Mouse (Mus musculus): ENCODE results near the gene Tmem150c. TPM values are rescaled to one million over a fixed set of nuclear protein-coding genes. Genes with fewer than 3 reads are reported as not detected.

Tmem150c gene
- total and polyA plus RNA-seq, 3 experiments: 0.16 TPM; not detected in 2

GRCm38 (mm10) chr5:100119331-100119730 lies 40.3 kb downstream of the Tmem150c start:
- ATAC-seq (ENCODE audit: extremely low read depth, insufficient number of reproducible peaks, low FRiP score, poor library complexity, severe bottlenecking): no peak
- H3K36me3 ChIP-seq (replicated peaks): no peaks in the 10 kb centered on the region
- H3K4me3 ChIP-seq (ENCODE audit: low read depth, low read length): no peak overlapping the region
- no peaks in the 10 kb centered on the region; the same call in 1 of the 2 replicates for H3K27me3 ChIP-seq (ENCODE audit: insufficient read depth, low read length)
- no peaks in the 10 kb centered on the region for H3K4me1 ChIP-seq (ENCODE audit: insufficient read depth, low read depth, low read length)
- TF ChIP-seq CTCF (IDR thresholded peaks at IDR 0.05; ENCODE audit: low read depth, low read length) (no peak), GATA1 (IDR thresholded peaks at IDR 0.05; ENCODE audit: borderline replicate concordance, low read length) (no peak), POLR2AphosphoS5 (IDR thresholded peaks at IDR 0.05; ENCODE audit: insufficient replicate concordance, low read depth, low read length) (no peak), TAL1 (conservative IDR thresholded peaks at IDR 0.05; ENCODE audit: low read depth, low read length) (no peak), GATA2 (IDR thresholded peaks at IDR 0.05; ENCODE audit: borderline replicate concordance, low read depth, low read length) (no peak)
- no peak for DNase-seq (ENCODE audit: low spot score)
- peaks cover 43% of the 10 kb centered on the region for H3K9me3 ChIP-seq (replicated peaks)

- Histone ChIP-seq H3K4me3 (ENCODE audit: low read depth, low read length) (no peak overlapping the region), H3K27me3 (ENCODE audit: insufficient read depth, low read length) (no peaks in the 10 kb centered on the region), H3K4me1 (ENCODE audit: insufficient read depth, low read depth, low read length) (no peaks in the 10 kb centered on the region), H3K36me3 (replicated peaks) (no peaks in the 10 kb centered on the region), H3K9me3 (replicated peaks) (peaks cover 28% of the 10 kb centered on the region)
- DNase-seq (ENCODE audit: low spot score) (no peak), ATAC-seq (ENCODE audit: extremely low read depth, insufficient number of reproducible peaks, low FRiP score, poor library complexity, severe bottlenecking) (no peak)
- TF ChIP-seq GATA2 (IDR thresholded peaks at IDR 0.05; ENCODE audit: borderline replicate concordance, low read depth, low read length) (no peak), CTCF (IDR thresholded peaks at IDR 0.05; ENCODE audit: low read depth, low read length) (no peak), GATA1 (IDR thresholded peaks at IDR 0.05; ENCODE audit: borderline replicate concordance, low read length) (no peak), TAL1 (conservative IDR thresholded peaks at IDR 0.05; ENCODE audit: low read depth, low read length) (no peak), POLR2AphosphoS5 (IDR thresholded peaks at IDR 0.05; ENCODE audit: insufficient replicate concordance, low read depth, low read length) (no peak)
Observed at GRCm38 (mm10) chr5:100113403-100113802, 46.2 kb downstream of the Tmem150c start.

GRCm38 (mm10) chr5:100110581-100110980 lies 49.0 kb downstream of the Tmem150c start:
- DNase-seq (ENCODE audit: low spot score) (no peak), ATAC-seq (ENCODE audit: extremely low read depth, insufficient number of reproducible peaks, low FRiP score, poor library complexity, severe bottlenecking) (no peak)
- Histone ChIP-seq H3K4me1 (ENCODE audit: insufficient read depth, low read depth, low read length) (no peaks in the 10 kb centered on the region), H3K9me3 (replicated peaks) (peaks cover 13% of the 10 kb centered on the region), H3K27me3 (ENCODE audit: insufficient read depth, low read length) (no peaks in the 10 kb centered on the region), H3K4me3 (ENCODE audit: low read depth, low read length) (no peak overlapping the region), H3K36me3 (replicated peaks) (no peaks in the 10 kb centered on the region)
- TF ChIP-seq CTCF (IDR thresholded peaks at IDR 0.05; ENCODE audit: low read depth, low read length): no peak
- no peak for TF ChIP-seq POLR2AphosphoS5 (IDR thresholded peaks at IDR 0.05; ENCODE audit: insufficient replicate concordance, low read depth, low read length)
- no peak for TF ChIP-seq GATA2 (IDR thresholded peaks at IDR 0.05; ENCODE audit: borderline replicate concordance, low read depth, low read length)
- TF ChIP-seq TAL1 (conservative IDR thresholded peaks at IDR 0.05; ENCODE audit: low read depth, low read length): no peak
- TF ChIP-seq GATA1 (IDR thresholded peaks at IDR 0.05; ENCODE audit: borderline replicate concordance, low read length): no peak

- Histone ChIP-seq H3K4me3 (ENCODE audit: low read depth, low read length) (no peak overlapping the region), H3K9me3 (replicated peaks) (peaks cover 10% of the 10 kb centered on the region), H3K36me3 (replicated peaks) (no peaks in the 10 kb centered on the region), H3K4me1 (ENCODE audit: insufficient read depth, low read depth, low read length) (no peaks in the 10 kb centered on the region), H3K27me3 (ENCODE audit: insufficient read depth, low read length) (no peaks in the 10 kb centered on the region)
- DNase-seq (ENCODE audit: low spot score) (no peak), ATAC-seq (ENCODE audit: extremely low read depth, insufficient number of reproducible peaks, low FRiP score, poor library complexity, severe bottlenecking) (no peak)
- TF ChIP-seq GATA1 (IDR thresholded peaks at IDR 0.05; ENCODE audit: borderline replicate concordance, low read length) (no peak), POLR2AphosphoS5 (IDR thresholded peaks at IDR 0.05; ENCODE audit: insufficient replicate concordance, low read depth, low read length) (no peak), GATA2 (IDR thresholded peaks at IDR 0.05; ENCODE audit: borderline replicate concordance, low read depth, low read length) (no peak), TAL1 (conservative IDR thresholded peaks at IDR 0.05; ENCODE audit: low read depth, low read length) (no peak)
Observed at GRCm38 (mm10) chr5:100109543-100110282, 49.9 kb downstream of the Tmem150c start.

GRCm38 (mm10) chr5:100108866-100109265 lies 50.7 kb downstream of the Tmem150c start:
- TF ChIP-seq POLR2AphosphoS5 (IDR thresholded peaks at IDR 0.05; ENCODE audit: insufficient replicate concordance, low read depth, low read length) (no peak), GATA2 (IDR thresholded peaks at IDR 0.05; ENCODE audit: borderline replicate concordance, low read depth, low read length) (no peak), TAL1 (conservative IDR thresholded peaks at IDR 0.05; ENCODE audit: low read depth, low read length) (no peak), CTCF (IDR thresholded peaks at IDR 0.05; ENCODE audit: low read depth, low read length) (no peak), GATA1 (IDR thresholded peaks at IDR 0.05; ENCODE audit: borderline replicate concordance, low read length) (no peak)
- no peak for ATAC-seq (ENCODE audit: extremely low read depth, insufficient number of reproducible peaks, low FRiP score, poor library complexity, severe bottlenecking)
- peaks cover 10% of the 10 kb centered on the region for H3K9me3 ChIP-seq (replicated peaks)

GRCm38 (mm10) chr5:100102395-100102794 lies 57.2 kb downstream of the Tmem150c start:
- Histone ChIP-seq H3K9me3 (replicated peaks) (peaks cover 5% of the 10 kb centered on the region), H3K27me3 (ENCODE audit: insufficient read depth, low read length) (no peaks in the 10 kb centered on the region), H3K4me3 (ENCODE audit: low read depth, low read length) (no peak overlapping the region), H3K36me3 (replicated peaks) (no peaks in the 10 kb centered on the region), H3K4me1 (ENCODE audit: insufficient read depth, low read depth, low read length) (no peaks in the 10 kb centered on the region)
- TF ChIP-seq POLR2AphosphoS5 (IDR thresholded peaks at IDR 0.05; ENCODE audit: insufficient replicate concordance, low read depth, low read length): no peak
- no peak for TF ChIP-seq GATA2 (IDR thresholded peaks at IDR 0.05; ENCODE audit: borderline replicate concordance, low read depth, low read length)
- no peak for TF ChIP-seq CTCF (IDR thresholded peaks at IDR 0.05; ENCODE audit: low read depth, low read length)
- TF ChIP-seq GATA1 (IDR thresholded peaks at IDR 0.05; ENCODE audit: borderline replicate concordance, low read length): no peak
- no peak for TF ChIP-seq TAL1 (conservative IDR thresholded peaks at IDR 0.05; ENCODE audit: low read depth, low read length)
- no peak for DNase-seq (ENCODE audit: low spot score)
- no peak for ATAC-seq (ENCODE audit: extremely low read depth, insufficient number of reproducible peaks, low FRiP score, poor library complexity, severe bottlenecking)

More at GRCm38 (mm10) chr5:100108866-100109265, 50.7 kb downstream of the Tmem150c start:
- no peak for DNase-seq (ENCODE audit: low spot score)
- H3K4me3 ChIP-seq (ENCODE audit: low read depth, low read length): no peak overlapping the region
- no peaks in the 10 kb centered on the region for H3K36me3 ChIP-seq (replicated peaks)
- no peaks in the 10 kb centered on the region for H3K27me3 ChIP-seq (ENCODE audit: insufficient read depth, low read length)
- no peaks in the 10 kb centered on the region for H3K4me1 ChIP-seq (ENCODE audit: insufficient read depth, low read depth, low read length)

All from G1E (cell line).